Mouse (Mus musculus): ENCODE measurements around the gene Aldh16a1.

DNA sequence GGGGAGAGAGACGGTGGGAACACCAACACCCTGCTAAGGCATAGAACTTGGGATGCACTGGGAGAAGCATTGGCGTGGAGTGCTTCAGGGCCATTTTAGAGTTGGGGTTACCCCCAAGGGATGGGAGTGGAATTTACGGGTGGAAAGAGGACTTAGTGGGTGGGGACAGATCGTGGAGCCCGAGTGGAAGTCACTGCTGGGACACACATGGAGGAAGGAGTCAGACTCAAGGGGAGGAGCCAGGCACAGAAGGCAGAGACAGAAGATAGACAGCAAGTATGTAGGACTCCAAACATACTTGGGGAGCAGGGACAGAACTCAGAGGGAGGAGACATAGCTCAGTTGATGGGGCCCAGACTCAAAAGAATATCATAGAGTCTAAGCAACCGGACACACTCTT is 8.2 kb upstream of the Aldh16a1 start:
- TF ChIP-seq CTCF (IDR thresholded peaks at IDR 0.05; ENCODE audit: low read depth, low read length) (no peak), POLR2A (IDR thresholded peaks at IDR 0.05; ENCODE audit: extremely low read depth, insufficient read depth, low read length) (no peak)
